Mouse (Mus musculus) urinary bladder, postnatal 36 days (tissue): ENCODE data around the gene Atp23.
"Not testable (repeated sequence)": the region's sequence is repeated elsewhere in the genome, so short reads cannot be mapped to it uniquely, and the experiment has no call there.

Experiments used
- DNase-seq, 2 experiments: peaks; one replicate each; pipeline ENCODE4 v3.0.0; 2022; ENCODE audit warnings: low spot score in 2 of 2, mixed read lengths in 1 of 2

The Atp23 gene

DNA sequence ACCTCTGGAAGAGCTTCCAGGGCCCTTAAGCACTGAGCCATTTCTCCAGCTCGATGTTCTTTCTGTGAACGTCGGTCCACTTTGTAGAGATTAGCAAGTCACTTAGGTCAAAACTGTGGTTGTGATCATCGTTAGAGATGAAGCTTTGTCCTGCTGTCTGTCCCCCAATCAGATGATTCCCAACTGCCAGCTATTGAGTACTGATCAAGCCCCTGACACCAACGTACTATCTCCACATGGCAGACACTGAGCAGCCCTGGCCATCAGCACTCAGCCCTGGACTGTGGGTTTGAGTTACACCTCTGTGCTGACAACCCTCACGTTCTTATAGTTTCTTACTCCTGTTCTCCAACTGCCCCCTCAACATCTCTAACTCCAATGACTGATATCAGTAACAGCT, 74.2 kb downstream of the Atp23 start:
- DNase-seq = no peak

DNA sequence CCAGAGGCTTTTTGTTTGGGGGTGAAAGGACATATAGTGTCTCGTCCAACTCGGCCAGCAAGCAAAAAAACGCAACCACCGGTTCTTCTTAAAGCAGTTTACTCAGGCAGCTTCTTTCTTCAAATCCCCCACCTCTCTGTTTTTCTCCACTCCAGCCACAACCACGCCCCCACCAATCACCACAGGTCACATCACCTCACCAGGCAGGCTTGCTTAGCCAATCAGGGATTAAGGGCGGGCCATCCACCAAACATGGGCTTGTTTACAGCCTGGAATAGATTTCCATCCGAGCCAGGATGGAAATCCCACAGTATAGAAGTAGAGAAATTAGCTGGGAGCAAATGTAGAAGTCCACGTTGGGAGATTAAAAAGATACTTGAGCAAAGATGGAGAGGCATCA, 74.9 kb downstream of the Atp23 start:
- not testable (repeated sequence) for DNase-seq

- DNase-seq = no peak
Measured at GRCm38 (mm10) chr10:126822418-126822817, 78.7 kb downstream of the Atp23 start.
